Mouse (Mus musculus): Measurements from ENCODE around the gene Gpr34.

The Gpr34 gene

DNA sequence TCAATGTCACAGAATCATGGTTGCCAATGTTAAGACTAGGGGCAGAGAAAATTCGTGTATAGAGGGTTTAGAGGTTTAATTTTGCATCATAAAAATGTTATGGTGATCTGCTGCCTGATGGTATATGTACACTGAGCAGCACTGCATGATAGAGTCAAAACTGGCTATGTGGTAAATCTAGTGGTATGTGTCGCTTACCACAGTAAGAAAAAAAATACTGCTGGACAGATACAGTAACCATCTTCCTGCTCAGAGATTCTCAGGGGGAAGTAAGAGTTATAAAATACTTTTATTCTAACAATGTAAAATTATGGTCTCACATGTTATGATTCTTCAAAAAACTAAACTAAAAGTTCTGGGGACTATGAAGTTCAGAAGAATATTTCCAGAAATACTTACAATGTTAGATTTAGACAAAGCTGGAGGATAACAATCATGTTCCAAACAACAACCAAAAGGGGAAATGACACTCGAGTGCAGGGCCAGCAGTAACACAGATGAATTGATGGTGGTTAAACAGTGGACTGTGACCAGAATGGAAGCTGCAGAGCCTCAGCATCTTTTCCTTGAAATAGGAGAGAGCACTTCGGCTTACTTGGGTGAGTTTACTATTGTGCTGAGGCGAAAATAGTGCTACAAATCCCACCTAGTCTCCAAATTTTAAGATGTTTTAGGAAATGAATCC, at the start of gene Gpr34:
Gene Gpr34 (plus strand): TSS at position 491 of the 685 bp plus-strand sequence.
- no peak for DNase-seq

DNA sequence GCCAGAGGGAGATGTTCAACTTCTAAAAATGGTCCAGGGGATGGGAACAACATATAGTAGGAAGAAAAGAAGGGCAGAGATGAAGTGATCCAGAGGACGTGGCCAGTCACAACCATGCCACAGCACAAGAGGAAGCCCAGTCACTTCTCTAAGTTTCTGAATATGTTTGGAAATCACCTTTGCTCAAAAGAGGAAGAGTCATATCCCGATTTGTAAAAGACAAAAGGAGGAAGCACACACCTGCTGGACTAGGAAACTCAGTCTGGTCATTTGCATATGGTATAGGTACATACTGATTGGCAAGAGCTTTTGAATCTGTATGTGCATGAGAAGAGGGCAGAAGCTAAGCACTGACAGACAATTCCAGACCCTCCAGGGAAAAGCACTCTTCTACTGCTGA, 32.5 kb upstream of the Gpr34 start:
- DNase-seq: no peak

DNA sequence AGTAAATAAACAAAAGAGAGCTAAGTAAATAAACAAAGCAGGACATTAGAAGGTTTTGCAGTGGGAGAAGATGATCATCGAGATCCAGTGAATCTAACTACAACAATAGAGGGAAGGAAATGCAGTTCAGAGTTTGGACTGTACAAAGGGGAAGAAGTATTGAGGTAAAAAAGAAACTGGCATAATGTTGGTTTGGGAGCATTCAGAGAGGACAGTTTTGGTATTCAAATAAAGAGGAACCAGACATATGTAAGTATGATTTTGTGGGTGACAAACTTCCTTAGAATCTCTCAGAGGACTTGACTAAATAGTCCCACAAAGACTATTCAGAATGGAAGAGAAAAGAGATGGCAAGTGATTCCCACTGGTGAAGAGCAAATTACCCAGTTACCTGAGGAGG, 31.9 kb upstream of the Gpr34 start:
- DNase-seq: no peak

DNA sequence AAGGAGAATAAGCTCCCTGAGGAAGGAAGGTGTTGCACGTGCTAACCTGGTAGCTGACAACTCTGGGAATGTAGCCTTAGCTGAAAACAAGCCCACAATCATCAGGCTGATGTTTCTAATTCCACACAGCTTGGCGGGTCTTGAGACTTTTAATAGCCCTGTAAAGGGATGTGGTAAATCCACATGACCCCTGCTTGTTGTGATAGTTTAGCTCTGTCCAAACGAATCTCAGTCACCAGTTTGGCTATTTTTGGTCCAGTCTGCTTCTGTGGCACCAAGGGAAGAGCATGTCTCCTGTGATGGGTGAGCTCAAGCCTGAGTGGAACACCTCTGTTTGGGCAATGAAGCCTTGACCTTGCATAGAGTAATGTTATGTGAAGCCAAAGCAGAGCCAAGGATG, 25.1 kb upstream of the Gpr34 start:
- no peak for DNase-seq

DNA sequence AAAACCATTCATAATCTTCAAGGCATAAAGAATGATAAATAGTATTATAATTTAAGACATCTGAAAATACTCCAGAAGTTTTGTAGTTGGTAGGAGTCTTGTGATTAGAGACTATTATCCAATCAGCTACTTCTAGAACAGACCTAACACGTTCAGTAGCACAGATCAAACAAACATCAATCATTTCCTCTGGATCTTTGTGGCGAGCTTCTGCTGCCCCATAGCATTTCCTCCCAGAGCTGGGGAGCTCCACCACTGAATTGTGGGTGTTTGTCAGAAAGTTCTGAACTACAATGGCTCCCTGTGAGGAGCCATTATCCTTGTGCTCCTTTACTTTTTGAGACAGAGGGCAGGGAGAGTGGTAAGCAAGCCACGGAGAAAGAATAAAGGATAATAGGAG, 24.1 kb upstream of the Gpr34 start:
- DNase-seq: no peak

DNA sequence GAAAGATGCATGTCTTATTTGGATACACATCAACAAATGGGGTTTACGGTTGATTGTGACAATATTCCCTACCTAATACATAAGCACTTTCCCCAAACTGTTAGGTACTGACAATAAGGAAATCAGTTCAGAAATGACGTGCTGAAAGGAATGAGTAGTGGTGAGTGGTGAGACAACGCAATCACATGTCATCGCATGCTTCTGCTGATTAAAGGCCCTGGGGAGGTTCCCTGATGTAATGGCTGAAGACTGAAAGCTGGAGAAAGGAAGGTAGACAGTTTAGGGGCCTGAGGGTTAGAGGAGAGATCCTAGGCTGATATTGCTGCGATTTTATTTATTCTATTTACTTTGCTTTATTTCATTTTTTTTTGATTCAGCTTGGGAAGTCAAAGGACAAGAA, 20.8 kb upstream of the Gpr34 start:
- no peak for DNase-seq

- DNase-seq: no peak
These were observed 19.8 kb upstream of the Gpr34 start for GRCm38 (mm10) chrX:13612115-13612514.

- no peak for DNase-seq
These were observed 15.2 kb upstream of the Gpr34 start for GRCm38 (mm10) chrX:13616726-13617125.

GRCm38 (mm10) chrX:13617294-13617693, 14.6 kb upstream of the Gpr34 start:
- no peak for DNase-seq

DNA sequence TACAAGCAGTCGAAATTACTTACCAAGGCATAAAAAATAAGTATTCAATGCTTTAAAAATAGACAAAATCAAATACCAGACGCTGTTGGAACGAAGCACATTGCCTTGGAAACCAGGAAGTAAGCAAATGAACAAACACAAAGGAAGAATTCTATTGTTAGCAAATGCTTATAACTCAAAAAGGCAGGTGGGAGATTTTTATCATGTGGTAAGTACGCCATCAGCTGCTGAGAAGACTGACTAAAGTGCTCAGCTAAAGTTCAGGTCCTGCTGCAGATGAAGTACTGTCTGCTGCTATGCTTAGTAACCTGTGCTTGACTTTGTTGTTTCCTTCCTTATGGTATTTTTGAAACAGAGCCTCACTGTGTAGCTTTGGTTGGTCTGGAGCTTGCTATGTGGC, 13.4 kb upstream of the Gpr34 start:
- DNase-seq: peak in 1 of 2 experiments; percentile 18

- peak; percentile 27 to 33 for DNase-seq
These were observed 10.4 kb upstream of the Gpr34 start for GRCm38 (mm10) chrX:13621473-13621872.

DNA sequence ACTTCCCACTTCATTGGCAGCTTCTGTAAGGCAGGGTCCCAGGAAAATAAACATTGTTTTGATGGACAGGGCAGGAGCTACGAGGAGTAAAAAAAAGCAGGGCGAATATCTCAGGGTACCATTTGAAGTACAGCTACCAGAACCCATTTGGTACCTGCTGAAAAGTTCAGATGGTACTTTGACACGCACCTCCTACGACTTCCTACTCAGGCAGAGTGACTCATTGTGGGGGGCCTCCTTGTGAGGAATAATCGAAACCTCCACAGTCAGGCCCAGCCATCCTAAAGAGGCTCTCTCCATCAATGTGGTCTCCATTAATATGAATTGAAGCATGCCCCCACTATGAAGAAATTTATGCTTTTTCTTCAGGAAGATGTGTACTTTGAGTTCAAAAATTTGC, 9.2 kb upstream of the Gpr34 start:
- DNase-seq: no peak

GRCm38 (mm10) chrX:13636398-13636797, 4.5 kb downstream of the Gpr34 start:
- no peak for DNase-seq

GRCm38 (mm10) chrX:13638894-13639293, 7.0 kb downstream of the Gpr34 start:
- DNase-seq: no peak

DNA sequence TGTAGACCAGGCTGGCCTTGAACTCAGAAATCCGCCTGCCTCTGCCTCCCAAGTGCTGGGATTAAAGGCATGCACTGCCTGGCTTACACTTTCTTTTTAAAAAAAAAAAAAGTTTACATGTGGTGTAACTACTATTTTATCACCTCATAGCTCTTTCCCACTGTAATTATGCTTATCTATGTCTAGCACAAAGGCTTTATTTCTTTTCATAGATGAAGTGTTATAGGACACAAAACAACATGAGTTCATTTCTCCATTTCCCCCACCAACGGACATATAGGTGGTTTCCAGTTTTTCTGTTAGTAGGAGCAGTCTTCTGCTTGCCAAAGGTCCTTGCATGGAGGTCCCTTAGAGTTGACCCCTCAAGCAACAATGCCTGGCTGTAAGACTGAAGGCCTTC, 20.0 kb downstream of the Gpr34 start:
- DNase-seq: no peak

DNA sequence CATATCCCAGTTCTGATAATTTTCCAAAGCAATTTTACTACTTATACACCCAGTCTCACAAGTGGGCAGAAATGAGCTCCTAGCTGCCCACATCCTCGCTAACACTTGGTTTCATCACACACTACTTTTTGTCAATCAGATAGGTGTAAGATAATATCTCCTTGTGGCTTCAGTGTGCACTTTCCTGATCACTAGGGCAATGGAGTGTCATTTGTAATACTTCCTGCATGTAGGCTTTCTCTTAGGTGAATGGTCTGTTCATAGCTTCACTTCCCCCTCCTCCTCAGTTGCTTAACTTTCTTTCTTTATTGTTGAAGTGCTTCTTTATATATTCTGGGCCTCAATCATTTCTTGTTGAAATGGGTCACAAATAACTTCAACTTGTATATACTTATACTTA, 20.4 kb downstream of the Gpr34 start:
- DNase-seq: no peak

GRCm38 (mm10) chrX:13655005-13655421, 23.1 kb downstream of the Gpr34 start:
- DNase-seq: no peak

DNA sequence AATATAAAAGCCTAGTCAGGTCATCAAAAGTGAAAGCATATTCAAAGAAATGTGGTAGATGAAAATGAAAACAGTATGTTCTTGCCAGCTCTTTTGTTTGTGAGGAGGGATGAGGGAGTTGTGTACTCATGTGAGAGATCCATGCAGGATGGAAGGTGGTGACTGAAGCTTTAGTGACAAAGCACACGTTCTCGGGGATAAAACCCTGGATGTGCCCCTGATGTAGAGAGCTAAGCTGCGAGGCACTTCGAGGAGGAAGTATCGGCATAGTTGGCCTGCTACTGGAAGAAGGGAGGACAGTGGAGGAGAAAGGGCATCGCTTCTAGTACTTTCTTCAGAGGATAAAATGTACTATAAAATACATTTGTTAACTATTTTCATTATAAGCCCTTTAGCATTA, 24.0 kb downstream of the Gpr34 start:
- DNase-seq: no peak

DNA sequence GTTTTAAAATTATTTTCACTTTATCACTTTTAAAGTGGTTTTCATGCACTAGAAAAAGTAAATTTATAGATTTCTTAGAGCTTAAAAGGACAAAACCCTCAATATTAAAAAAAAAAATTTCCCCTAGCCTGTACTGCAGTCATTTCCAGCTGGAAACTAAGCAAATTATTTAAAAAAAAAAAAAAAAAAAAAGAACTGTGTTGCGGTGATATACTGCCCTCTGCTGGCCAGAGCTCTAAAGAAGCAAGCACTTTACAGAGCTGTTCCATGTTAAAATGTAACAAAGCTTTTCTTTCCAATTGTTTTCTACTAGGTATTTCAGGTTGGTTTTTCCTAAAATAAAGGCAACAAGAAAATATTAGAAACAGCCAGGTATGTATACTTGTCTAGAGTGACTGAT, 24.8 kb downstream of the Gpr34 start:
- peak; percentile 46 to 76 for DNase-seq

GRCm38 (mm10) chrX:13658616-13659140, 26.8 kb downstream of the Gpr34 start:
- no peak for DNase-seq

GRCm38 (mm10) chrX:13659201-13659890, 27.5 kb downstream of the Gpr34 start:
- no peak for DNase-seq

GRCm38 (mm10) chrX:13661063-13661462, 29.2 kb downstream of the Gpr34 start, which contains the start of gene Gpr82:
Gene Gpr82 (plus strand): TSS chrX:13661363.
- no peak for DNase-seq

DNA sequence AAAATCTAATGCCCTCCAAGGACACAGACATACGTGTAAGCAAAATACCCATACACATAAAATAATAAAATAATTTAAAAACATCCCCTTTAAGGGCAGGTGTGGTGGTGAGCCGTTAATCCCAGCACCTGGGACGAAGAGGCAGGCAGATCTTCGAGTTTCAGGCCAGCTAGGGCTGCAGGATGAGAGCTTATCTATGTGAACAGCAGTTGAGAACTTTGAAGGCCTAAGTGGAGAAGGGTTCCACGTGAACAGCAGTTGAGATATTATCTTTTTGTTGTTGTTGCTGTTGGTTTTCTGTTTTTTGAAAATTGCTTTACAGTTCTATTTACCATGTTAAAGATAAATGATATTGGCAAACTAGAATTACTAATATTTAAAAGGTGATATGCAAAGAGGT, 37.0 kb downstream of the Gpr34 start:
- no peak for DNase-seq

DNA sequence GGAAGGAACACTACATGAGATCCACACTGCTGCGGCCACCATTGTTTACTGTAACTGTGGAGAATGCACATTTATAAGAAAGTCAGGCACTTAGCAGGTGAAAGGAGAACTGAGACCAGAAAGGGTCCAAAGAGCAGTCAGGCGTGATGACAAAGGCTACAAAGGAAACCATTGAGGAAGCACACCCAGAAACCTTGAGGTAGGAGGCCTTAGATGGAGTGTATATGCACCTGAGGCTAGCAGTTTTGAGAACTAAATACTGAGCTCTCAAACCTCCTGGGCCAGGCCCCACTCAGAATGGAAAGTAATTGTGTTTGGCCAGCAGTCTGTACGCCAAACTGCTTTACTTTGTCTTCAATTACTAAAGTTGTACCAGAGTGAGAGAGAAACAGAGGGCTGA, 38.5 kb downstream of the Gpr34 start:
- DNase-seq: no peak
